Mouse (Mus musculus): Measurements from ENCODE around the gene Plagl1.

GRCm38 (mm10) chr10:13118024-13118769 is 57.9 kb downstream of the Plagl1 start:
- TF ChIP-seq MAFK (IDR thresholded peaks at IDR 0.05; ENCODE audit: insufficient read depth, low read depth, low read length) (no peak), CHD2 (IDR thresholded peaks at IDR 0.05; ENCODE audit: low read depth, low read length) (no peak), ZC3H11A (IDR thresholded peaks at IDR 0.05; ENCODE audit: borderline replicate concordance, low read depth, low read length) (no peak), ZNF384 (IDR thresholded peaks at IDR 0.05; ENCODE audit: low read depth, low read length) (no peak)

Data from ES-E14 (cell line).